Mouse (Mus musculus): ENCODE measurements at regions not wholly inside any gene's neighbourhood (a gene's known extent, or its start where the extent isn't known, plus 50 kb on each side); places are given as distances from the start of the nearest gene placed in this dataset.
A peak's percentile ranks its signal among the peaks of the same experiment; 100 is the strongest.

DNA sequence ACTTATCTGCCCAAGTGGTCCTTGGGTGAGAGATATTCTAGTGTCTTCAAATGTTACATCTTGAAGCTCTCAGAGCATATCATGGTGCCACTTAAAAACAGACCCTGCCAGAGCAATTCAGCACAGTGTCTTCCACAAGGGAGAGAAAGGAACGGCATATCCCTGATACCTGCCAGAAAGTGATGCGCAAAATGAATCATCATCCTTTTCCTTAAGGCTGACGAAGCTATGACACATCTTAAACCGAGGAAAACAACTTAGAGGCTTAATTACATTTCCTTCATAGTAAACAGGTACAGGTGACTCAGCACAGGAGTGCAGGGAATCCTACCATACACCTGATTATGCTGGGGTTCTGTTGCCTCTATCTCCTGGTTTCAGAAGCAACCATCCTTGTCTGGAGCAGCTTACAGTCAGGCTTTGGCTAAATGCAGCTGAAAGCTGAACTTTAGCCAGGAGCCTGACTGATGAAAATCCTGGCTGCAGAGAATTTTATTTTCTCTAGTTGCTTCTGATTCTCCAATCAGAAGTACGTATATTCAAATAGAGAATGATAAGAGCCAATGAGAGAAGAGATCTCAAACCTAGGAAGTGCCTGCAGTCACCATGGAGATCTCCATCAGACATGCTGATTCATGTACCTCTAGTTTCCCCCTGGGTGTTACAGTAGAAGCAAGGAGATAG lies 556.1 kb upstream of the Ndn start:
- Histone ChIP-seq H3K4me2 (replicated peaks) (no peak overlapping the region), H3K27ac (no peak overlapping the region), H3K4me3 (replicated peaks; ENCODE audit: low read length) (no peak overlapping the region), H3K27me3 (ENCODE audit: control insufficient read depth, insufficient read depth, low read length) (no peaks in the 10 kb centered on the region), H3K4me1 (replicated peaks; ENCODE audit: control insufficient read depth, insufficient read depth, low read length) (no peaks in the 10 kb centered on the region), H3K36me3 (replicated peaks; ENCODE audit: control insufficient read depth, insufficient read depth) (no peaks in the 10 kb centered on the region; the same call in 1 of the 2 replicates), H3K9me3 (ENCODE audit: control insufficient read depth, low read length) (peaks cover 9% of the 10 kb centered on the region; the same call in 1 of the 2 replicates), H3K9ac (no peak overlapping the region)
- WGBS: 84% methylated on average over 5 of the region's 5 CpGs
- no peak for DNase-seq (ENCODE audit: low spot score)
- peak; percentile 31; the same call in 1 of the 2 replicates for ATAC-seq (ENCODE audit: low FRiP score)

DNA sequence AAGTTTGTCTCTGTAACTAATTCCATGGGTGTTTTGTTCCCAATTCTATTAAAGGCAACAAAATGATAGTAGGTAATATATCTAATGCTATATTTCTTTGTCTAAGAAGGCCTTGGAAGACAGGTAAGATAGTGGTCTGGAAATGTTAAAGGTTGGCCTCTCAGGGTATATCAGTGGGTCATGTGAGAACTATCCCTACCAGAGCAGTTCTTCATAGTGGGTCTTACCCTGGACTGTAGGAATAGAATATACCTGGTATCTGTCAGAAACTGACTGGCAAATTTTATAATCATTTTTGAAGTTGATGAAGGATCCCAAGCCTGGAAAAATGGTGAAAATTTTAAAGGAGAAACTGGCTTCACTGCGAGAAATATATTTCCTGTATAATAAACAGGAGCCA lies 509.5 kb upstream of the Ndn start:
- Histone ChIP-seq H3K4me1 (replicated peaks; ENCODE audit: control insufficient read depth, insufficient read depth, low read length) (no peaks in the 10 kb centered on the region; the same call in 1 of the 2 replicates), H3K27me3 (ENCODE audit: control insufficient read depth, insufficient read depth, low read length) (no peaks in the 10 kb centered on the region), H3K4me2 (replicated peaks) (peak overlapping the region; percentile 7; the same call in 1 of the 2 replicates), H3K4me3 (replicated peaks; ENCODE audit: low read length) (no peak overlapping the region), H3K9ac (no peak overlapping the region), H3K27ac (peak overlapping the region; percentile 80), H3K36me3 (replicated peaks; ENCODE audit: control insufficient read depth, insufficient read depth) (no peaks in the 10 kb centered on the region), H3K9me3 (ENCODE audit: control insufficient read depth, low read length) (0 out of 2 replicates have a peak, but pooled peaks cover 4% of the 10 kb centered on the region)
- 73% methylated on average over 1 of the region's 1 CpGs for WGBS
- DNase-seq (ENCODE audit: low spot score): no peak
- peak; percentile 40; the same call in 1 of the 2 replicates for ATAC-seq (ENCODE audit: low FRiP score)

- DNase-seq (ENCODE audit: low spot score) (peak; percentile 69), ATAC-seq (ENCODE audit: low FRiP score) (peak; percentile 97)
- H3K27me3 ChIP-seq (ENCODE audit: control insufficient read depth, insufficient read depth, low read length): no peaks in the 10 kb centered on the region
- 0 out of 2 replicates have a peak, but pooled peaks cover 6% of the 10 kb centered on the region for H3K9me3 ChIP-seq (ENCODE audit: control insufficient read depth, low read length)
- no peak overlapping the region for H3K4me3 ChIP-seq (replicated peaks; ENCODE audit: low read length)
- H3K9ac ChIP-seq: no peak overlapping the region
- H3K4me2 ChIP-seq (replicated peaks): peak overlapping the region; percentile 22; the same call in 1 of the 2 replicates
- peak overlapping the region; percentile 80 for H3K27ac ChIP-seq
- H3K4me1 ChIP-seq (replicated peaks; ENCODE audit: control insufficient read depth, insufficient read depth, low read length): no peaks in the 10 kb centered on the region; the same call in 1 of the 2 replicates
- no peaks in the 10 kb centered on the region for H3K36me3 ChIP-seq (replicated peaks; ENCODE audit: control insufficient read depth, insufficient read depth)
These were observed 509.1 kb upstream of the Ndn start for GRCm38 (mm10) chr7:61837240-61837639.

- no peak overlapping the region for H3K4me2 ChIP-seq (replicated peaks)
- WGBS: 70% methylated on average over 1 of the region's 1 CpGs
- H3K27ac ChIP-seq: no peak overlapping the region
- DNase-seq (ENCODE audit: low spot score): no peak
- no peak overlapping the region for H3K4me3 ChIP-seq (replicated peaks; ENCODE audit: low read length)
- no peak for ATAC-seq (ENCODE audit: low FRiP score)
- no peaks in the 10 kb centered on the region for H3K4me1 ChIP-seq (replicated peaks; ENCODE audit: control insufficient read depth, insufficient read depth, low read length)
- no peaks in the 10 kb centered on the region for H3K9me3 ChIP-seq (ENCODE audit: control insufficient read depth, low read length)
- no peak overlapping the region for H3K9ac ChIP-seq
- H3K27me3 ChIP-seq (ENCODE audit: control insufficient read depth, insufficient read depth, low read length): no peaks in the 10 kb centered on the region
- no peaks in the 10 kb centered on the region; the same call in 1 of the 2 replicates for H3K36me3 ChIP-seq (replicated peaks; ENCODE audit: control insufficient read depth, insufficient read depth)
These were observed 494.4 kb upstream of the Ndn start for GRCm38 (mm10) chr7:61851949-61852348.

- H3K36me3 ChIP-seq (replicated peaks; ENCODE audit: control insufficient read depth, insufficient read depth): no peaks in the 10 kb centered on the region; the same call in 1 of the 2 replicates
- H3K4me2 ChIP-seq (replicated peaks): no peak overlapping the region
- H3K27ac ChIP-seq: no peak overlapping the region
- ATAC-seq (ENCODE audit: low FRiP score) (no peak), DNase-seq (ENCODE audit: low spot score) (no peak)
- no peaks in the 10 kb centered on the region for H3K27me3 ChIP-seq (ENCODE audit: control insufficient read depth, insufficient read depth, low read length)
- no peaks in the 10 kb centered on the region for H3K4me1 ChIP-seq (replicated peaks; ENCODE audit: control insufficient read depth, insufficient read depth, low read length)
- H3K9me3 ChIP-seq (ENCODE audit: control insufficient read depth, low read length): 0 out of 2 replicates have a peak, but pooled peaks cover 9% of the 10 kb centered on the region
- no peak overlapping the region for H3K9ac ChIP-seq
- no peak overlapping the region for H3K4me3 ChIP-seq (replicated peaks; ENCODE audit: low read length)
These were observed 481.9 kb upstream of the Ndn start for GRCm38 (mm10) chr7:61864517-61864916.

GRCm38 (mm10) chr7:61866376-61866775 lies 480.0 kb upstream of the Ndn start:
- Histone ChIP-seq H3K9me3 (ENCODE audit: control insufficient read depth, low read length) (0 out of 2 replicates have a peak, but pooled peaks cover 9% of the 10 kb centered on the region), H3K9ac (no peak overlapping the region), H3K4me3 (replicated peaks; ENCODE audit: low read length) (no peak overlapping the region), H3K36me3 (replicated peaks; ENCODE audit: control insufficient read depth, insufficient read depth) (peaks cover 4% of the 10 kb centered on the region; the same call in 1 of the 2 replicates), H3K27ac (no peak overlapping the region), H3K4me1 (replicated peaks; ENCODE audit: control insufficient read depth, insufficient read depth, low read length) (no peaks in the 10 kb centered on the region), H3K4me2 (replicated peaks) (no peak overlapping the region), H3K27me3 (ENCODE audit: control insufficient read depth, insufficient read depth, low read length) (no peaks in the 10 kb centered on the region)
- 79% methylated on average over 2 of the region's 2 CpGs for WGBS
- DNase-seq (ENCODE audit: low spot score): no peak
- ATAC-seq (ENCODE audit: low FRiP score): no peak

- Histone ChIP-seq H3K27ac (0 out of 2 replicates have a peak overlapping the region, but pooled peaks have one; percentile 1), H3K9me3 (ENCODE audit: control insufficient read depth, low read length) (no peaks in the 10 kb centered on the region), H3K9ac (no peak overlapping the region), H3K4me3 (replicated peaks; ENCODE audit: low read length) (no peak overlapping the region), H3K4me2 (replicated peaks) (no peak overlapping the region), H3K36me3 (replicated peaks; ENCODE audit: control insufficient read depth, insufficient read depth) (0 out of 2 replicates have a peak, but pooled peaks cover 2% of the 10 kb centered on the region), H3K27me3 (ENCODE audit: control insufficient read depth, insufficient read depth, low read length) (no peaks in the 10 kb centered on the region), H3K4me1 (replicated peaks; ENCODE audit: control insufficient read depth, insufficient read depth, low read length) (peaks cover 6% of the 10 kb centered on the region; the same call in 1 of the 2 replicates)
- no peak for DNase-seq (ENCODE audit: low spot score)
- no peak for ATAC-seq (ENCODE audit: low FRiP score)
- 57% methylated on average over 3 of the region's 3 CpGs for WGBS
These were observed 470.1 kb upstream of the Ndn start for GRCm38 (mm10) chr7:61876220-61876619.

GRCm38 (mm10) chr7:61877311-61878065 lies 468.9 kb upstream of the Ndn start:
- Histone ChIP-seq H3K4me2 (replicated peaks) (peak overlapping the region; percentile 28; the same call in 1 of the 2 replicates), H3K4me1 (replicated peaks; ENCODE audit: control insufficient read depth, insufficient read depth, low read length) (peaks cover 6% of the 10 kb centered on the region; the same call in 1 of the 2 replicates), H3K27me3 (ENCODE audit: control insufficient read depth, insufficient read depth, low read length) (no peaks in the 10 kb centered on the region), H3K9ac (peak overlapping the region; percentile 36; the same call in 1 of the 2 replicates), H3K36me3 (replicated peaks; ENCODE audit: control insufficient read depth, insufficient read depth) (0 out of 2 replicates have a peak, but pooled peaks cover 6% of the 10 kb centered on the region), H3K9me3 (ENCODE audit: control insufficient read depth, low read length) (no peaks in the 10 kb centered on the region), H3K27ac (peak overlapping the region; percentile 91), H3K4me3 (replicated peaks; ENCODE audit: low read length) (no peak overlapping the region)
- WGBS: 44% methylated on average over 2 of the region's 2 CpGs
- DNase-seq (ENCODE audit: low spot score) (peak; percentile 74), ATAC-seq (ENCODE audit: low FRiP score) (peak; percentile 96)

DNA sequence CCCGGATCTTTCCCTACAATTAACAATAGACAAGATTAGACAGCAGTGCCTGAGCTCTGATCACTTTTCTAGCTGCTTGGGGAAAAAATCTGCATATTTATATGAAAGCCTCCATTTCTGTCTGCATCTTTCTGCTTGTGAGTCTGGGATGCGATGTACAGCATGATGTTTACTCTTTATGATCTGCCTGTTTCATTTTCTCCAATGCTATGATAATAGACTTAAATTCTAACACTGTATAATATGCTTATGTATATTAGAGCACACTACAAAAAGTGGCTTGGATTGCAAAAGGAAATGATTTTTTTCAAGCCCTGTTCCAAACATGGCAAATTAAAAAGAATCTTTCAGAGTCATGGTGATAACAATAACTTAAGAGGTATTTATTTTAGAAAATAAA lies 468.3 kb upstream of the Ndn start:
- Histone ChIP-seq H3K4me1 (replicated peaks; ENCODE audit: control insufficient read depth, insufficient read depth, low read length) (peaks cover 6% of the 10 kb centered on the region; the same call in 1 of the 2 replicates), H3K9ac (no peak overlapping the region), H3K9me3 (ENCODE audit: control insufficient read depth, low read length) (no peaks in the 10 kb centered on the region), H3K27ac (peak overlapping the region; percentile 91), H3K4me2 (replicated peaks) (peak overlapping the region; percentile 28; the same call in 1 of the 2 replicates), H3K36me3 (replicated peaks; ENCODE audit: control insufficient read depth, insufficient read depth) (0 out of 2 replicates have a peak, but pooled peaks cover 6% of the 10 kb centered on the region), H3K4me3 (replicated peaks; ENCODE audit: low read length) (no peak overlapping the region), H3K27me3 (ENCODE audit: control insufficient read depth, insufficient read depth, low read length) (no peaks in the 10 kb centered on the region)
- 48% methylated on average over 2 of the region's 2 CpGs for whole genome bisulfite sequencing
- DNase-seq (ENCODE audit: low spot score) (no peak), ATAC-seq (ENCODE audit: low FRiP score) (no peak; the same call in 1 of the 2 replicates)

Data from hindbrain, embryonic 14.5 days (tissue).